Mouse (Mus musculus) CH12.LX (cell line): ENCODE data around the gene Opcml. TPM values are rescaled to one million over a fixed set of nuclear protein-coding genes. Genes with fewer than 3 reads are reported as not detected.

Experiments
- DNase-seq: peaks from one replicate; pipeline ENCODE4 v3.0.0-alpha.2; 2013; ENCODE audit errors: extremely low read depth
- H3K27ac ChIP-seq: 2 replicates; pipeline ENCODE4 v1.5.1; 2012; ENCODE audit warnings: low read depth, mild to moderate bottlenecking, control low read depth, moderate library complexity; ENCODE audit not compliant: insufficient read depth
- H3K27me3 ChIP-seq: replicated peaks from 2 replicates; pipeline ENCODE3; 2012; ENCODE audit warnings: inconsistent platforms
- H3K36me3 ChIP-seq, 2 experiments: replicated peaks in 1 of 2; 2 replicates each; pipeline versions ENCODE3 to v1.6.1; 2012; ENCODE audit warnings: inconsistent platforms in 1 of 2, low read length in 1 of 2, mild to moderate bottlenecking in 1 of 2, mixed read lengths in 1 of 2, moderate library complexity in 1 of 2; ENCODE audit not compliant: control insufficient read depth in 1 of 2, insufficient read depth in 1 of 2
- H3K4me1 ChIP-seq, 2 experiments: 2 replicates each; pipeline ENCODE4 v1.6.1; 2012; ENCODE audit warnings: inconsistent platforms in 1 of 2, moderate library complexity in 1 of 2; ENCODE audit not compliant: insufficient read depth in 2 of 2, control insufficient read depth in 1 of 2
- H3K4me2 ChIP-seq: 2 replicates; pipeline ENCODE4 v1.6.1; 2012; ENCODE audit warnings: low read depth, mild to moderate bottlenecking, control low read depth; ENCODE audit not compliant: poor library complexity, insufficient read depth, severe bottlenecking
- H3K4me3 ChIP-seq, 3 experiments: fragments of 150-350 bp in 1 of 3; sonication (generic) in 1 of 3; replicated peaks in 1 of 3; 2 replicates each; pipeline versions ENCODE3 to v1.5.1; 2011 to 2012; ENCODE audit warnings: low read depth in 2 of 3, low read length in 2 of 3, mild to moderate bottlenecking in 2 of 3, moderate library complexity in 2 of 3, control low read depth in 1 of 3, improper control_type of control experiment in 1 of 3, inconsistent platforms in 1 of 3, mixed read lengths in 1 of 3; ENCODE audit not compliant: poor library complexity in 1 of 3
- H3K79me2 ChIP-seq: replicated peaks from 2 replicates; pipeline ENCODE4 v1.6.1; 2012; ENCODE audit warnings: mild to moderate bottlenecking, moderate library complexity; ENCODE audit not compliant: control insufficient read depth, poor library complexity, insufficient read depth, severe bottlenecking; ENCODE audit errors: extremely low read depth
- H3K9ac ChIP-seq: 2 replicates; pipeline ENCODE4 v1.6.1; 2012; ENCODE audit warnings: low read depth, mild to moderate bottlenecking, control low read depth, moderate library complexity; ENCODE audit not compliant: insufficient read depth
- H3K9me3 ChIP-seq: replicated peaks from 2 replicates; pipeline ENCODE3; 2012; ENCODE audit warnings: low read length, inconsistent platforms, mixed read lengths
- BHLHE40 ChIP-seq: IDR thresholded peaks from 2 replicates; pipeline ENCODE4 v1.6.1; 2011; ENCODE audit warnings: mild to moderate bottlenecking, low read depth, low read length, improper control_type of control experiment
- CTCF ChIP-seq, 2 experiments: IDR thresholded peaks in 1 of 2; conservative IDR thresholded peaks in 1 of 2; 2 replicates each; pipeline ENCODE4 v1.5.1; 2011 to 2012; ENCODE audit warnings: low read depth in 2 of 2, low read length in 2 of 2, improper control_type of control experiment in 1 of 2, inconsistent platforms in 1 of 2, mild to moderate bottlenecking in 1 of 2, moderate library complexity in 1 of 2
- E2F4 ChIP-seq: IDR thresholded peaks from 2 replicates; pipeline ENCODE4 v1.6.1; 2011; ENCODE audit warnings: low read depth, low read length, improper control_type of control experiment; ENCODE audit not compliant: insufficient replicate concordance
- EP300 ChIP-seq: IDR thresholded peaks from 2 replicates; pipeline ENCODE4 v1.6.1; 2011; ENCODE audit warnings: low read length, improper control_type of control experiment
- IRF4 ChIP-seq: IDR thresholded peaks from 2 replicates; pipeline ENCODE4 v1.6.1; 2014; ENCODE audit warnings: low read depth, mild to moderate bottlenecking, inconsistent platforms, low read length, improper control_type of control experiment
- JUN ChIP-seq: IDR thresholded peaks from 2 replicates; pipeline ENCODE4 v1.6.1; 2011; ENCODE audit warnings: low read depth, mild to moderate bottlenecking, low read length, improper control_type of control experiment, moderate library complexity; ENCODE audit not compliant: insufficient read depth
- KAT2A ChIP-seq: IDR thresholded peaks from 2 replicates; pipeline ENCODE4 v1.6.1; 2012; ENCODE audit warnings: low read length, improper control_type of control experiment, inconsistent platforms; ENCODE audit not compliant: insufficient replicate concordance
- MAX ChIP-seq: IDR thresholded peaks from 2 replicates; pipeline ENCODE4 v1.6.1; 2011; ENCODE audit warnings: low read length, improper control_type of control experiment
- MEF2A ChIP-seq: IDR thresholded peaks from 2 replicates; pipeline ENCODE4 v1.6.1; 2014; ENCODE audit warnings: low read depth, mild to moderate bottlenecking, inconsistent platforms, low read length, improper control_type of control experiment, borderline replicate concordance
- MXI1 ChIP-seq: IDR thresholded peaks from 2 replicates; pipeline ENCODE4 v1.6.1; 2011; ENCODE audit warnings: mild to moderate bottlenecking, low read depth, low read length, improper control_type of control experiment
- MYC ChIP-seq: IDR thresholded peaks from 2 replicates; pipeline ENCODE4 v1.6.1; 2011; ENCODE audit warnings: low read depth, mild to moderate bottlenecking, improper control_type of control experiment, low read length
- NELFE ChIP-seq: IDR thresholded peaks from 2 replicates; pipeline ENCODE4 v1.6.1; 2011; ENCODE audit warnings: low read depth, low read length, improper control_type of control experiment
- NRF1 ChIP-seq: IDR thresholded peaks from 2 replicates; pipeline ENCODE4 v1.6.1; 2014; ENCODE audit warnings: low read depth, mild to moderate bottlenecking, inconsistent platforms, low read length, improper control_type of control experiment, moderate library complexity
- PAX5 ChIP-seq: IDR thresholded peaks from 2 replicates; pipeline ENCODE4 v1.6.1; 2012; ENCODE audit warnings: low read length, inconsistent platforms, mixed read lengths
- POLR2AphosphoS2 ChIP-seq: IDR thresholded peaks from 2 replicates; pipeline ENCODE4 v1.6.1; 2011; ENCODE audit warnings: low read depth, low read length, improper control_type of control experiment
- RCOR1 ChIP-seq: conservative IDR thresholded peaks from 2 replicates; pipeline ENCODE4 v1.6.1; 2012; ENCODE audit warnings: low read depth, mild to moderate bottlenecking, inconsistent platforms, low read length, improper control_type of control experiment
- SMC3 ChIP-seq: IDR thresholded peaks from 2 replicates; pipeline ENCODE4 v1.6.1; 2011; ENCODE audit warnings: low read depth, low read length, improper control_type of control experiment
- TBP ChIP-seq: conservative IDR thresholded peaks from 2 replicates; pipeline ENCODE4 v1.6.1; 2011; ENCODE audit warnings: low read depth, low read length, improper control_type of control experiment
- UBTF ChIP-seq: IDR thresholded peaks from 2 replicates; pipeline ENCODE4 v1.6.1; 2012; ENCODE audit warnings: low read depth, mild to moderate bottlenecking, inconsistent platforms, low read length, improper control_type of control experiment, moderate library complexity
- ZC3H11A ChIP-seq: IDR thresholded peaks from 2 replicates; pipeline ENCODE4 v1.6.1; 2012; ENCODE audit warnings: low read depth, mild to moderate bottlenecking, inconsistent platforms, low read length, improper control_type of control experiment
- ZKSCAN1 ChIP-seq: IDR thresholded peaks from 2 replicates; pipeline ENCODE4 v1.6.1; 2012; ENCODE audit warnings: low read depth, inconsistent platforms, low read length, improper control_type of control experiment, borderline replicate concordance
- dilution Hi-C: fragments of 300-500 bp; cut with MboI; formaldehyde crosslinking; loops from 2 replicates; pipeline ENCODE4 v1.14.3; 2020; ENCODE audit warnings: low sequenced_read_pairs; ENCODE audit not compliant: extremely low pct_unique_long_range_greater_than_20kb, extremely low pct_ligation_motif_present
- in situ Hi-C: fragments of 300-500 bp; cut with MboI; formaldehyde crosslinking; loops from 3 replicates; pipeline ENCODE4 v1.14.3; 2019; ENCODE audit warnings: low sequenced_read_pairs, low pct_ligation_motif_present, low pct_unique_long_range_greater_than_20kb, mixed read lengths
- polyA plus RNA-seq: library from polyadenylated mRNA; unstranded; fragments of >175 nt; gene quantifications from 2 replicates; pipeline ENCODE4 v1.2.1, GENCODE M21; 2012; ENCODE audit warnings: low read depth; ENCODE audit not compliant: insufficient read length
- total RNA-seq, 2 experiments: library from RNA; depleted of rRNA; stranded (reverse); fragments of 300-350 nt in 1 of 2; fragments of >200 nt in 1 of 2; gene quantifications; 2 replicates each; pipeline ENCODE4 v1.2.3; 2012 to 2014

Gene Opcml
- total and polyA plus RNA-seq, 3 experiments: 0.34 to 0.60 TPM; not detected in 1

- DNase-seq: no peak
- no peaks in the 10 kb centered on the region for H3K36me3 ChIP-seq
- in situ Hi-C loops (no loop called here), dilution Hi-C loops (no loop called here)
- no peak overlapping the region for H3K4me3 ChIP-seq
- H3K4me2 ChIP-seq: no peak overlapping the region
- H3K9ac ChIP-seq: no peak overlapping the region
- TF ChIP-seq EP300: no peak
- no peak for TF ChIP-seq CTCF (conservative IDR thresholded peaks at IDR 0.05 in 1 of 2, IDR thresholded peaks at IDR 0.05 in 1 of 2; ENCODE audit: low read depth in 2 of 2, low read length in 2 of 2)
- no peak for TF ChIP-seq BHLHE40
- TF ChIP-seq UBTF: no peak
- H3K27me3 ChIP-seq: no peaks in the 10 kb centered on the region
- H3K27ac ChIP-seq: no peak overlapping the region
- H3K79me2 ChIP-seq: no peaks in the 10 kb centered on the region
- no peaks in the 10 kb centered on the region for H3K4me1 ChIP-seq
- no peaks in the 10 kb centered on the region for H3K9me3 ChIP-seq
These were observed 29.4 kb upstream of the Opcml start for GRCm38 (mm10) chr9:27761196-27761595.

GRCm38 (mm10) chr9:27766446-27766845, 24.1 kb upstream of the Opcml start:
- H3K4me3 ChIP-seq: no peak overlapping the region
- H3K4me1 ChIP-seq: no peaks in the 10 kb centered on the region
- TF ChIP-seq MEF2A (no peak), IRF4 (no peak), PAX5 (no peak), MAX (no peak), MXI1 (no peak), MYC (no peak), POLR2AphosphoS2 (no peak), NRF1 (no peak), KAT2A (no peak), RCOR1 (no peak), CTCF (conservative IDR thresholded peaks at IDR 0.05 in 1 of 2, IDR thresholded peaks at IDR 0.05 in 1 of 2; ENCODE audit: low read depth in 2 of 2, low read length in 2 of 2) (no peak), UBTF (no peak), NELFE (no peak), SMC3 (no peak), ZKSCAN1 (no peak), TBP (no peak), JUN (no peak), ZC3H11A (no peak), E2F4 (no peak), EP300 (no peak)
- H3K27ac ChIP-seq: no peak overlapping the region
- H3K9me3 ChIP-seq: no peaks in the 10 kb centered on the region
- dilution Hi-C loops (no loop called here), in situ Hi-C loops (no loop called here)
- no peak for DNase-seq
- H3K9ac ChIP-seq: no peak overlapping the region
- H3K36me3 ChIP-seq: no peaks in the 10 kb centered on the region
- peaks cover 10% of the 10 kb centered on the region for H3K27me3 ChIP-seq
- H3K4me2 ChIP-seq: no peak overlapping the region
- H3K79me2 ChIP-seq: no peaks in the 10 kb centered on the region
